Mouse (Mus musculus) heart, postnatal 0 days (tissue): ENCODE results near the gene Rpgrip1.

Experiments
- CTCF ChIP-seq: IDR thresholded peaks from 2 replicates; pipeline ENCODE4 v1.5.1; 2016; ENCODE audit warnings: antibody characterized with exemption, control low read depth, low read depth
- EP300 ChIP-seq: IDR thresholded peaks from 2 replicates; pipeline ENCODE4 v1.6.1; 2016; ENCODE audit warnings: antibody characterized with exemption, low read depth

DNA sequence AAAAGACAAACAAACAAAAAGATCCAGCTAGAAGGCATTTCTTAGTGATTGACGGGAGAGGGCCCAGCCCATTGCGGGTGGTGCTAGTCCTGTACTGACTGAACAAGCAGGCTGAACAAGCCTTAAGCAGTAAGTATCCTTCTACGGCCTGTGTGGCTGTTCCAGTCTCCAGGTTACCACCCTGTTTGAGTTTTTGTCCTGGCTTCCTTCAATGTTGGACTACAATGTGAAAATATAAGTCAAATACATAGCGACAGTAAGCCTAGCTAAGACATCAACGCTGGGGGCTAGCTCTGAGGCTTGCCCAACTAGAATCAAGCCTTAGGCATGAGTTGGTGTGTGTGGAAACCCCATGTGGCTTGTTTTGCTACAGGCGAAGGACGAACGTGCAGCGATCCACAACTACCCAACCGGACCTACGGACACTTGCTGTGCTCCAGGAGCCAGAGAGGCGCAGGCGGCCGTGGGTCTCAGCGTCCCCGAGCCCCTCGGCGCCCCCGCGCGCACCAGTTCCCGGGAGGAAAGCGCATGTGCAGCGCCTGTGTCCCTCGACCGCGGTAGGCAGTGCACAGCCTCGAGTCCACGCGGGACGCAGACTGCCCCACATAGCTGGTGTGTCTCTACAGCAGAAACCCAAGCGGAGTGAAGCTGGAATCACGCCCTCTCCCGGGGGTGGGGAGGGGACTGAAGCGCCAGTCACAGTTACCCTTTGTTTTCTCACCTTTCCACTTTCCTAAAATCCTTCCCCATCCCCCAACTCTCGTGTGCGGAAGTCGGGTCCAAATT lies 8.5 kb downstream of the Rpgrip1 start:
- 0 out of 2 replicates have a peak, but pooled peaks have one; percentile 10 for TF ChIP-seq CTCF
- no peak for TF ChIP-seq EP300
